Mouse (Mus musculus): ENCODE results near the gene Lrig3.

DNA sequence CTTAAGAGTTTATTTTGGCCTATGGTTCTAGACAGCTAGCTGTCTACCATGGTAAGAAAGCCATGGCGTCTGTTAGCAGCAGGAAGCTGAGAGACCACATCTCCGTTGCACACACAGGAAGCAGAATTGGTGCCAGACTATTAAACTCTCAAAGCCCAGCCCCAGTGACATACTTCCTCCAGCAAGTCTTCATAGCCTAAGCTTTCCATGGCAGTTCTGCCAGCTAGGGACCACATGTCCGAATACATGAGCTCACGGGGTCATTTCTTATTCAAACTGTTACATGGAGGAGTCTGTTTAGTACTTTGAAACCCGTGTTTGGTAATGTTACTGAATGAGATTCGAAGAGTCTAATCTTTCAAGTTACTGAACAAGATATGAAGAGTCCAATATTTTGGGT, 33.6 kb downstream of the Lrig3 start:
- TF ChIP-seq CTCF (conservative IDR thresholded peaks at IDR 0.05; ENCODE audit: low read length) (no peak), POU5F1 (IDR thresholded peaks at IDR 0.05; ENCODE audit: borderline replicate concordance, low read length) (no peak)

All from E14TG2a.4 (cell line).